8 mouse cellular contexts compared by ENCODE assay signal in the genomic region with DNA sequence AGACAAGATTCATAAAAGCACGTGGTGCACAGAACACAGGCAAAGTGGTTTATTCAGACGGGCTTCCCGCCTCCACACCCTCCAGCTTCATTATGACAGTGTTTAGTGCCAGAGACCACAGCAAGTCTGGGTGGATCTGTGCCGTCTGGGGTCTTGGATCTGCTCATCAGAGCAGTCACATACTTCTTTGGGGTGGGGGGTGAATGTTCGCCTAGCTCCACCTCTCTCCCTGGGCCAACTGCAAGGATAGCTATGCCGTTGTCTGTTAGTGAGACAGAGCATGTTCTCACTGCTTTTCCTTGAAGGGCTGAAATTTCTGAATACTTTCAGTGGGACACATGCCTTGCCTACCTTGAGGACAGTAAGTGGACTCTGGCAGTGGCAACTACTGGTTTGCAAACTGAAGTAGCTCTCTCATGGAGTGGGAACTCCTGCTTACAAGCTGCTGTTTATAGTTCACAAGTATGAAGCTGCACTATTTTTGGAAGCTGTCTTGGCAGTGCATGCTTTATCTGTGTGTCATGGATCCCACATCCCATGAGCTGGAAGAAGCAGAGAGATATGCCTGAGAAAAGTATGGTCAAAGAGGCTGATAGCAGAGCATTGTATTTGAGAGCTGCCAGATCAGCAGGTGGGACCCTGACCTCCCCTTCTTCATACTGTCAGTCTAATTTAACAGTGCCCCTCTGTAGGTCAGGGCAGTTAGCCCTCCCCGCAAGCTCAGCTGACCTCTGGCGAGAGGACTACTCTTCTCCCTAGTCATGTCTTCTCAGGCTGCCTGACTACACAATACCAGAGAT.
DNase-seq lines count a peak whose midpoint lies in the region; ATAC-seq and TF ChIP-seq lines count a peak whose summit lies in the region.

No protein-coding gene starts in this region.

- no peak overlapping the region for H3K4me2 ChIP-seq in kidney, embryonic 16.5 days (replicated peaks; ENCODE audit: low read depth, low read length)
- no peak overlapping the region for H3K4me2 ChIP-seq in lung, embryonic 16.5 days (ENCODE audit: low read depth, low read length)
- H3K4me2 ChIP-seq in midbrain, postnatal 0 days (ENCODE audit: low read depth, low read length, poor library complexity, severe bottlenecking) = no peak overlapping the region
- H3K4me2 ChIP-seq in neural tube, embryonic 15.5 days = no peak overlapping the region
- H3K4me2 ChIP-seq in midbrain, embryonic 16.5 days (ENCODE audit: low read length) = no peak overlapping the region

- no peak overlapping the region for H3K27ac ChIP-seq in kidney, embryonic 16.5 days (ENCODE audit: low read length)
- H3K27ac ChIP-seq in lung, embryonic 16.5 days (ENCODE audit: low read length) = peak overlapping the region; percentile 49
- H3K27ac ChIP-seq in midbrain, postnatal 0 days (ENCODE audit: low read depth, low read length) = no peak overlapping the region
- H3K27ac ChIP-seq in neural tube, embryonic 15.5 days (replicated peaks) = no peak overlapping the region
- H3K27ac ChIP-seq in midbrain, embryonic 16.5 days (ENCODE audit: low read length) = no peak overlapping the region

- no peak overlapping the region for H3K4me3 ChIP-seq in kidney, embryonic 16.5 days (ENCODE audit: low read length)
- H3K4me3 ChIP-seq in lung, embryonic 16.5 days (ENCODE audit: low read length) = no peak overlapping the region
- H3K4me3 ChIP-seq in midbrain, postnatal 0 days (ENCODE audit: low read depth, low read length) = no peak overlapping the region
- H3K4me3 ChIP-seq in neural tube, embryonic 15.5 days (replicated peaks) = no peak overlapping the region
- H3K4me3 ChIP-seq in midbrain, embryonic 16.5 days (ENCODE audit: low read depth, low read length) = no peak overlapping the region

- peaks cover 19% of the 10 kb centered on the region for H3K4me1 ChIP-seq in kidney, embryonic 16.5 days (ENCODE audit: insufficient read depth, low read length)
- H3K4me1 ChIP-seq in lung, embryonic 16.5 days (replicated peaks; ENCODE audit: control insufficient read depth, insufficient read depth, low read length) = peaks cover 10% of the 10 kb centered on the region
- no peaks in the 10 kb centered on the region for H3K4me1 ChIP-seq in midbrain, postnatal 0 days (ENCODE audit: insufficient read depth, low read length)
- H3K4me1 ChIP-seq in neural tube, embryonic 15.5 days = peaks cover 20% of the 10 kb centered on the region
- peaks cover 8% of the 10 kb centered on the region for H3K4me1 ChIP-seq in midbrain, embryonic 16.5 days (ENCODE audit: control insufficient read depth, insufficient read depth, low read length)

- H3K9me3 ChIP-seq in kidney, embryonic 16.5 days (ENCODE audit: low read length) = no peaks in the 10 kb centered on the region
- H3K9me3 ChIP-seq in lung, embryonic 16.5 days (ENCODE audit: control insufficient read depth, low read length) = no peaks in the 10 kb centered on the region
- no peaks in the 10 kb centered on the region for H3K9me3 ChIP-seq in midbrain, postnatal 0 days (ENCODE audit: low read length)
- H3K9me3 ChIP-seq in neural tube, embryonic 15.5 days (replicated peaks) = no peaks in the 10 kb centered on the region
- no peaks in the 10 kb centered on the region for H3K9me3 ChIP-seq in midbrain, embryonic 16.5 days (replicated peaks; ENCODE audit: control insufficient read depth, low read length, poor library complexity, severe bottlenecking)

- no peaks in the 10 kb centered on the region for H3K36me3 ChIP-seq in kidney, embryonic 16.5 days (ENCODE audit: insufficient read depth, low read length)
- no peaks in the 10 kb centered on the region for H3K36me3 ChIP-seq in lung, embryonic 16.5 days (ENCODE audit: control insufficient read depth, insufficient read depth, low read length)
- no peaks in the 10 kb centered on the region for H3K36me3 ChIP-seq in midbrain, postnatal 0 days (ENCODE audit: insufficient read depth, low read length)
- no peaks in the 10 kb centered on the region for H3K36me3 ChIP-seq in neural tube, embryonic 15.5 days
- no peaks in the 10 kb centered on the region for H3K36me3 ChIP-seq in midbrain, embryonic 16.5 days (ENCODE audit: control insufficient read depth, insufficient read depth, low read length)

- no peak for TF ChIP-seq CTCF in midbrain, postnatal 0 days (IDR thresholded peaks at IDR 0.05)

- H3K27me3 ChIP-seq in kidney, embryonic 16.5 days (ENCODE audit: insufficient read depth, low read length) = no peaks in the 10 kb centered on the region
- no peaks in the 10 kb centered on the region for H3K27me3 ChIP-seq in lung, embryonic 16.5 days (ENCODE audit: control insufficient read depth, insufficient read depth, low read depth, low read length)
- no peaks in the 10 kb centered on the region for H3K27me3 ChIP-seq in midbrain, postnatal 0 days (ENCODE audit: insufficient read depth, low read length)
- H3K27me3 ChIP-seq in neural tube, embryonic 15.5 days (replicated peaks) = no peaks in the 10 kb centered on the region
- H3K27me3 ChIP-seq in midbrain, embryonic 16.5 days (ENCODE audit: control insufficient read depth, insufficient read depth, low read depth, low read length) = no peaks in the 10 kb centered on the region

- ATAC-seq in kidney, embryonic 16.5 days (ENCODE audit: low FRiP score, low TSS enrichment) = peak; percentile 55; the same call in 1 of the 2 replicates
- peak; percentile 82 for ATAC-seq in lung, embryonic 16.5 days (ENCODE audit: low read depth)
- no peak for ATAC-seq in midbrain, postnatal 0 days (ENCODE audit: low FRiP score)
- no peak for ATAC-seq in neural tube, embryonic 15.5 days (ENCODE audit: low FRiP score)
- ATAC-seq in midbrain, embryonic 16.5 days = no peak

- H3K9ac ChIP-seq in kidney, embryonic 16.5 days (replicated peaks; ENCODE audit: low read length) = no peak overlapping the region
- no peak overlapping the region for H3K9ac ChIP-seq in lung, embryonic 16.5 days (ENCODE audit: low read length)
- H3K9ac ChIP-seq in midbrain, postnatal 0 days (replicated peaks; ENCODE audit: low read length, poor library complexity, severe bottlenecking) = no peak overlapping the region
- H3K9ac ChIP-seq in neural tube, embryonic 15.5 days (replicated peaks) = no peak overlapping the region
- no peak overlapping the region for H3K9ac ChIP-seq in midbrain, embryonic 16.5 days (ENCODE audit: low read depth, low read length)

- no peak for DNase-seq in kidney, postnatal 10 days
- DNase-seq in ZHBTc4 (ENCODE audit: low read depth, low spot score) = peak; percentile 10
- DNase-seq in heart, adult 9 months (ENCODE audit: low spot score in 2 of 2) = peak; percentile 71 to 74
- no peak for DNase-seq in midbrain, postnatal 0 days (ENCODE audit: low spot score)

- 49% methylated on average over 8 of the region's 8 CpGs for WGBS in kidney, embryonic 16.5 days
- 56% methylated on average over 8 of the region's 8 CpGs for WGBS in lung, embryonic 16.5 days
- WGBS in midbrain, postnatal 0 days = 74% methylated on average over 8 of the region's 8 CpGs
- 67% methylated on average over 8 of the region's 8 CpGs for WGBS in neural tube, embryonic 15.5 days
- WGBS in midbrain, embryonic 16.5 days = 72% methylated on average over 8 of the region's 8 CpGs

Comparison
In these comparisons a context has a peak if more than half of its experiments do, and no peak if none do; other contexts are left out.
1. ATAC-seq: peak in kidney, embryonic 16.5 days (single experiment) and lung, embryonic 16.5 days (single experiment); none in midbrain, postnatal 0 days (single experiment), neural tube, embryonic 15.5 days (single experiment) and midbrain, embryonic 16.5 days (single experiment).
2. DNase-seq: peak in ZHBTc4 (single experiment) and heart, adult 9 months (2 of 2); none in kidney, postnatal 10 days (single experiment) and midbrain, postnatal 0 days (single experiment).